Mouse (Mus musculus) ovary, adult 18-20 months (tissue): ENCODE data around the gene Snrnp27.

Source experiments
- DNase-seq: peaks from one replicate; pipeline ENCODE4 v3.0.0; 2022; ENCODE audit warnings: low spot score, mixed read lengths

The Snrnp27 gene

GRCm38 (mm10) chr6:86683872-86684654 is at the start of gene Snrnp27:
Snrnp27 (minus strand) TSS chr6:86684522.
- peak; percentile 80 for DNase-seq

GRCm38 (mm10) chr6:86733183-86733876 is 49.0 kb upstream of the Snrnp27 start, which contains the start of gene Gmcl1:
Gmcl1 (minus strand) TSS chr6:86733383.
- peak; percentile 92 for DNase-seq

- DNase-seq, result peak; percentile 7
These were observed 48.2 kb upstream of the Snrnp27 start for GRCm38 (mm10) chr6:86732276-86733173.

- DNase-seq, result no peak
These were observed 44.4 kb upstream of the Snrnp27 start for GRCm38 (mm10) chr6:86728711-86729110.

GRCm38 (mm10) chr6:86721977-86722376 is 37.7 kb upstream of the Snrnp27 start:
- DNase-seq, result no peak

GRCm38 (mm10) chr6:86708072-86708774 is 23.9 kb upstream of the Snrnp27 start:
- no peak for DNase-seq

GRCm38 (mm10) chr6:86702577-86702976 is 18.3 kb upstream of the Snrnp27 start:
- DNase-seq, result no peak

- no peak for DNase-seq
These were observed 13.6 kb upstream of the Snrnp27 start for GRCm38 (mm10) chr6:86697903-86698302.

GRCm38 (mm10) chr6:86696213-86696612 is 11.9 kb upstream of the Snrnp27 start:
- no peak for DNase-seq

GRCm38 (mm10) chr6:86694465-86694864 is 10.1 kb upstream of the Snrnp27 start:
- no peak for DNase-seq

- DNase-seq, result no peak
These were observed 5.3 kb upstream of the Snrnp27 start for GRCm38 (mm10) chr6:86689671-86690070.

GRCm38 (mm10) chr6:86686971-86687370 is 2.6 kb upstream of the Snrnp27 start:
- DNase-seq, result no peak

- no peak for DNase-seq
These were observed 311 bp upstream of the Snrnp27 start for GRCm38 (mm10) chr6:86684655-86685011.

- no peak for DNase-seq
These were observed 3.0 kb downstream of the Snrnp27 start for GRCm38 (mm10) chr6:86681289-86681688.

GRCm38 (mm10) chr6:86678341-86678740 is 6.0 kb downstream of the Snrnp27 start:
- DNase-seq, result no peak

- DNase-seq, result peak; percentile 47
These were observed 13.4 kb downstream of the Snrnp27 start for GRCm38 (mm10) chr6:86670873-86671272.

GRCm38 (mm10) chr6:86669240-86669727 is 15.0 kb downstream of the Snrnp27 start:
- DNase-seq, result peak; percentile 100

- no peak for DNase-seq
These were observed 15.6 kb downstream of the Snrnp27 start, which contains the start of gene Mxd1 for GRCm38 (mm10) chr6:86668580-86669239. Mxd1 (minus strand) TSS chr6:86669161.

- no peak for DNase-seq
These were observed 17.3 kb downstream of the Snrnp27 start for GRCm38 (mm10) chr6:86667061-86667460.

- no peak for DNase-seq
These were observed 18.6 kb downstream of the Snrnp27 start for GRCm38 (mm10) chr6:86665560-86666307.
